Mouse (Mus musculus) neutrophil, adult 65 days (primary cell): Measurements from ENCODE around the gene Fbxw27. TPM values are rescaled to one million over a fixed set of nuclear protein-coding genes. Genes with fewer than 3 reads are reported as not detected.

Source experiments
- total RNA-seq: library from RNA; stranded (reverse); gene quantifications from 2 replicates; pipeline ENCODE4 v1.2.4, GENCODE M21; 2023

Fbxw27 gene
- total RNA-seq = not detected in 2 replicates

GRCm38 (mm10) chr9:109790570-109790969, at the start of gene Fbxw27:
TSS of gene Fbxw27 (minus strand) at chr9:109790670.

GRCm38 (mm10) chr9:109832391-109833087, 42.1 kb upstream of the Fbxw27 start, which contains the start of gene Nme6:
TSS of gene Nme6 (plus strand) at chr9:109832749.

GRCm38 (mm10) chr9:109811980-109812379, 21.5 kb upstream of the Fbxw27 start, which contains the start of gene Spink8:
TSS of gene Spink8 (plus strand) at chr9:109812280.

GRCm38 (mm10) chr9:109745989-109746388, 44.5 kb downstream of the Fbxw27 start, which contains the start of gene Fbxw26:
TSS of gene Fbxw26 (minus strand) at chr9:109746089.

Other genes with a start within 250 kb of the Fbxw27 start
- gene Fbxw15, start 222.4 kb downstream of the Fbxw27 start, total RNA-seq = not detected in 2 replicates
- gene Fbxw24, start 164.6 kb downstream of the Fbxw27 start, total RNA-seq = not detected in 2 replicates
- gene Fbxw25, start 126.0 kb downstream of the Fbxw27 start, total RNA-seq = not detected in 2 replicates
- gene Fbxw18, start 88.0 kb downstream of the Fbxw27 start, total RNA-seq = not detected in 2 replicates
- not detected in 2 replicates for gene Fbxw26, start 44.6 kb downstream of the Fbxw27 start, total RNA-seq
- gene Spink8, start 21.6 kb upstream of the Fbxw27 start, total RNA-seq = not detected in 2 replicates
- 9.1 and 14.2 TPM in 2 replicates for gene Nme6, start 42.1 kb upstream of the Fbxw27 start, total RNA-seq
- 6,382 and 6,996 TPM in 2 replicates for gene Camp, start 58.9 kb upstream of the Fbxw27 start, total RNA-seq
- 31.3 and 35.4 TPM in 2 replicates for gene Cdc25a, start 84.9 kb upstream of the Fbxw27 start, total RNA-seq
- gene Map4, start 140.8 kb upstream of the Fbxw27 start, total RNA-seq = 81.0 and 96.7 TPM in 2 replicates